Mouse (Mus musculus): ENCODE results near the gene Cdx2. TPM values are rescaled to one million over a fixed set of nuclear protein-coding genes. Genes with fewer than 3 reads are reported as not detected.
A peak's percentile ranks its signal among the peaks of the same experiment; 100 is the strongest.

Gene Cdx2
- total RNA-seq, 1 experiment: 5.4 TPM

GRCm38 (mm10) chr5:147332711-147333110 is 25.6 kb upstream of the Cdx2 start:
- TF ChIP-seq ZC3H11A (IDR thresholded peaks at IDR 0.05; ENCODE audit: borderline replicate concordance, low read depth, low read length) (no peak), HCFC1 (IDR thresholded peaks at IDR 0.05; ENCODE audit: borderline replicate concordance, insufficient read depth, low read length) (no peak), MAFK (IDR thresholded peaks at IDR 0.05; ENCODE audit: insufficient read depth, low read depth, low read length) (no peak), CHD2 (IDR thresholded peaks at IDR 0.05; ENCODE audit: low read depth, low read length) (no peak), ZNF384 (IDR thresholded peaks at IDR 0.05; ENCODE audit: low read depth, low read length) (no peak)
- Histone ChIP-seq H3K9ac (ENCODE audit: insufficient read depth, low read depth, low read length, poor library complexity, severe bottlenecking) (no peak overlapping the region; the same call in 1 of the 2 replicates), H3K27ac (ENCODE audit: insufficient read depth, low read depth, low read length, poor library complexity, severe bottlenecking) (no peak overlapping the region), H3K4me1 (ENCODE audit: control insufficient read depth in 2 of 2, insufficient read depth in 2 of 2, low read length in 2 of 2, poor library complexity in 1 of 2) (peaks cover 0 to 5% of the 10 kb centered on the region in 2 experiments; a peak in 1 of 4 replicates), H3K9me3 (ENCODE audit: control insufficient read depth, insufficient read depth, low read depth, low read length) (no peaks in the 10 kb centered on the region), H3K36me3 (ENCODE audit: control insufficient read depth, insufficient read depth, low read length, poor library complexity, severe bottlenecking) (no peaks in the 10 kb centered on the region), H3K4me3 (ENCODE audit: insufficient read depth in 1 of 2, low read depth in 1 of 2, low read length in 2 of 2, poor library complexity in 1 of 2, severe bottlenecking in 1 of 2) (no peak overlapping the region)
- in situ Hi-C loops (cut with MboI; ENCODE audit: low sequenced_read_pairs in 2 of 2, unreplicated experiment in 2 of 2): no loop called here
- DNase-seq (ENCODE audit: low read depth, low spot score): no peak

GRCm38 (mm10) chr5:147331547-147331946 is 24.5 kb upstream of the Cdx2 start:
- DNase-seq (ENCODE audit: low read depth, low spot score): peak; percentile 77
- TF ChIP-seq ZC3H11A (IDR thresholded peaks at IDR 0.05; ENCODE audit: borderline replicate concordance, low read depth, low read length) (0 out of 2 replicates have a peak, but pooled peaks have one; percentile 50), ZNF384 (IDR thresholded peaks at IDR 0.05; ENCODE audit: low read depth, low read length) (no peak), MAFK (IDR thresholded peaks at IDR 0.05; ENCODE audit: insufficient read depth, low read depth, low read length) (no peak), HCFC1 (IDR thresholded peaks at IDR 0.05; ENCODE audit: borderline replicate concordance, insufficient read depth, low read length) (no peak)
- H3K9ac ChIP-seq (ENCODE audit: insufficient read depth, low read depth, low read length, poor library complexity, severe bottlenecking): no peak overlapping the region
- H3K27ac ChIP-seq (ENCODE audit: insufficient read depth, low read depth, low read length, poor library complexity, severe bottlenecking): no peak overlapping the region
- peaks cover 0 to 5% of the 10 kb centered on the region in 2 experiments; a peak in 1 of 4 replicates for H3K4me1 ChIP-seq (ENCODE audit: control insufficient read depth in 2 of 2, insufficient read depth in 2 of 2, low read length in 2 of 2, poor library complexity in 1 of 2)
- H3K36me3 ChIP-seq (ENCODE audit: control insufficient read depth, insufficient read depth, low read length, poor library complexity, severe bottlenecking): no peaks in the 10 kb centered on the region
- in situ Hi-C loops (cut with MboI; ENCODE audit: low sequenced_read_pairs in 2 of 2, unreplicated experiment in 2 of 2): no loop called here
- no peak overlapping the region for H3K4me3 ChIP-seq (ENCODE audit: insufficient read depth in 1 of 2, low read depth in 1 of 2, low read length in 2 of 2, poor library complexity in 1 of 2, severe bottlenecking in 1 of 2)
- no peaks in the 10 kb centered on the region for H3K9me3 ChIP-seq (ENCODE audit: control insufficient read depth, insufficient read depth, low read depth, low read length)

- H3K9ac ChIP-seq (ENCODE audit: insufficient read depth, low read depth, low read length, poor library complexity, severe bottlenecking): no peak overlapping the region
- no peak overlapping the region for H3K27ac ChIP-seq (ENCODE audit: insufficient read depth, low read depth, low read length, poor library complexity, severe bottlenecking)
- H3K4me1 ChIP-seq (ENCODE audit: control insufficient read depth in 2 of 2, insufficient read depth in 2 of 2, low read length in 2 of 2, poor library complexity in 1 of 2): peaks cover 0 to 5% of the 10 kb centered on the region in 2 experiments; a peak in 1 of 4 replicates
- H3K36me3 ChIP-seq (ENCODE audit: control insufficient read depth, insufficient read depth, low read length, poor library complexity, severe bottlenecking): no peaks in the 10 kb centered on the region
- no peak overlapping the region for H3K4me3 ChIP-seq (ENCODE audit: insufficient read depth in 1 of 2, low read depth in 1 of 2, low read length in 2 of 2, poor library complexity in 1 of 2, severe bottlenecking in 1 of 2)
- TF ChIP-seq CHD2 (IDR thresholded peaks at IDR 0.05; ENCODE audit: low read depth, low read length) (no peak), ZNF384 (IDR thresholded peaks at IDR 0.05; ENCODE audit: low read depth, low read length) (no peak), MAFK (IDR thresholded peaks at IDR 0.05; ENCODE audit: insufficient read depth, low read depth, low read length) (no peak), HCFC1 (IDR thresholded peaks at IDR 0.05; ENCODE audit: borderline replicate concordance, insufficient read depth, low read length) (no peak), ZC3H11A (IDR thresholded peaks at IDR 0.05; ENCODE audit: borderline replicate concordance, low read depth, low read length) (no peak)
- no peak for DNase-seq (ENCODE audit: low read depth, low spot score)
- in situ Hi-C loops (cut with MboI; ENCODE audit: low sequenced_read_pairs in 2 of 2, unreplicated experiment in 2 of 2): loop anchor here in 1 of 2 experiments (10.0 kb wide), 1 partner anchor 625 kb away; no protein-coding TSS in a partner anchor
- H3K9me3 ChIP-seq (ENCODE audit: control insufficient read depth, insufficient read depth, low read depth, low read length): no peaks in the 10 kb centered on the region
Measured at GRCm38 (mm10) chr5:147329946-147330345, 22.9 kb upstream of the Cdx2 start.

- Histone ChIP-seq H3K4me1 (ENCODE audit: control insufficient read depth in 2 of 2, insufficient read depth in 2 of 2, low read length in 2 of 2, poor library complexity in 1 of 2) (peaks cover 0 to 2% of the 10 kb centered on the region in 2 experiments; a peak in 1 of 4 replicates), H3K9ac (ENCODE audit: insufficient read depth, low read depth, low read length, poor library complexity, severe bottlenecking) (no peak overlapping the region), H3K9me3 (ENCODE audit: control insufficient read depth, insufficient read depth, low read depth, low read length) (no peaks in the 10 kb centered on the region), H3K27ac (ENCODE audit: insufficient read depth, low read depth, low read length, poor library complexity, severe bottlenecking) (no peak overlapping the region), H3K36me3 (ENCODE audit: control insufficient read depth, insufficient read depth, low read length, poor library complexity, severe bottlenecking) (no peaks in the 10 kb centered on the region), H3K4me3 (ENCODE audit: insufficient read depth in 1 of 2, low read depth in 1 of 2, low read length in 2 of 2, poor library complexity in 1 of 2, severe bottlenecking in 1 of 2) (no peak overlapping the region)
- no peak for DNase-seq (ENCODE audit: low read depth, low spot score)
- in situ Hi-C loops (cut with MboI; ENCODE audit: low sequenced_read_pairs in 2 of 2, unreplicated experiment in 2 of 2): loop anchor here in 1 of 2 experiments (10.0 kb wide), 1 partner anchor 623 kb away; no protein-coding TSS in a partner anchor
- TF ChIP-seq MAFK (IDR thresholded peaks at IDR 0.05; ENCODE audit: insufficient read depth, low read depth, low read length) (no peak), ZC3H11A (IDR thresholded peaks at IDR 0.05; ENCODE audit: borderline replicate concordance, low read depth, low read length) (no peak), CHD2 (IDR thresholded peaks at IDR 0.05; ENCODE audit: low read depth, low read length) (no peak), HCFC1 (IDR thresholded peaks at IDR 0.05; ENCODE audit: borderline replicate concordance, insufficient read depth, low read length) (no peak), ZNF384 (IDR thresholded peaks at IDR 0.05; ENCODE audit: low read depth, low read length) (no peak)
Measured at GRCm38 (mm10) chr5:147327636-147328035, 20.6 kb upstream of the Cdx2 start.
